In the genomic region with DNA sequence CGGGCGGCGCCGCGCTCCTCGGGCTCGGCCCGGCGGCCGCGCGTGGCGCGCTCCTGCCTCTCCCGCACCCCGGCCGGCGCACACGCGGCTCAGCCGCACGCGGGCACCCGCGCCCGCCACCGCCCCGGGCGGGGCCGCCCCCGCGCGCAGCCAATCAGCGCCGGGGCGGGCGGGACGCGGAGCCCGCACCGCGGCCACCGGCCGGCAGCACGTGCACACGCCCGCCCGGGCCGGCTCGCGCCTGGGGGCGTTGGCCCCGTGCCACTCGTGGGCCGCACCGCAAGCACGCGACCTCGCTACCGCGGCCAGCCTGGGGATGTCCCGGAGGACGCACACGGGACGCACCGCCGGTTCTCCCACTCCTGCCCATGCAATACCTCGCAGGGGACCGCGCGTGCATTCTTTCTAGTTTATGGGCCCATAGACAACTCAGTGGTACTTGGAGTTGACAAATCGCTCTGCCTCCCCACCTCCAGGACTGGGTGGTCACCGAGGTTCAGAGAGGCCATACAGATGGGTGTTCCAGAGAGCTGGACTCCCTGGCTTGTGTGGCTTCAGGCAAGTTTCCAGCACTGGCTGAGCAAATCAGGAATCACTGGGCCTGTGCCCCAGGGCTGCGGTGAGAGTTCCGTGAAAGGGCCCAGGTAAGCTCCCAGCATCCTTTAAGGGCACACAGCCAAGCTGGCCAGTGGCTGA, we compare ENCODE assay signal across 9 mouse cellular contexts. TPM values are rescaled to one million over a fixed set of nuclear protein-coding genes. Genes with fewer than 3 reads are reported as not detected.
A peak's percentile ranks its signal among the peaks of the same experiment; 100 is the strongest.
DNase-seq lines count a peak whose midpoint lies in the region; ATAC-seq and TF ChIP-seq lines count a peak whose summit lies in the region.
"Had no signal": no experiment of that assay in that cellular context is flagged by ENCODE, and none has a peak within 500 bp of the region (broad histone marks: within the 10 kb centered on the region; RNA-seq: fewer than 3 reads in every experiment).

Epha8 (minus strand) TSS at position 66 of the 696 bp plus-strand sequence.

- H3K4me1 ChIP-seq in heart, embryonic 15.5 days (replicated peaks), result peaks cover 7% of the 10 kb centered on the region
- H3K4me1 ChIP-seq in embryonic facial prominence, embryonic 10.5 days, result peaks cover 39% of the 10 kb centered on the region
- peaks cover 27% of the 10 kb centered on the region for H3K4me1 ChIP-seq in olfactory bulb, adult 2 months (ENCODE audit: control insufficient read depth, insufficient read depth, low read length)

- no peak within 1 kb of the TSS for H3K27ac ChIP-seq in heart, embryonic 15.5 days
- H3K27ac ChIP-seq in embryonic facial prominence, embryonic 10.5 days (replicated peaks), result no peak within 1 kb of the TSS
- H3K27ac ChIP-seq in olfactory bulb, adult 2 months (ENCODE audit: insufficient read depth, low read depth, low read length), result no peak within 1 kb of the TSS

- H3K36me3 ChIP-seq in heart, embryonic 15.5 days, result no peaks in the 10 kb centered on the region
- no peaks in the 10 kb centered on the region for H3K36me3 ChIP-seq in embryonic facial prominence, embryonic 10.5 days (replicated peaks)

- no peak for TF ChIP-seq CTCF in olfactory bulb, adult 2 months (IDR thresholded peaks at IDR 0.05; ENCODE audit: insufficient read depth, low read depth, low read length)

- WGBS in heart, embryonic 15.5 days, result 3% methylated on average over 48 of the region's 75 CpGs
- 5% methylated on average over 75 of the region's 75 CpGs for WGBS in embryonic facial prominence, embryonic 10.5 days
- 13% methylated on average over 75 of the region's 75 CpGs for WGBS in olfactory bulb, adult 2 months

- H3K9me3 ChIP-seq in heart, embryonic 15.5 days (replicated peaks), result no peaks in the 10 kb centered on the region
- no peaks in the 10 kb centered on the region for H3K9me3 ChIP-seq in embryonic facial prominence, embryonic 10.5 days

- H3K4me3 ChIP-seq in heart, embryonic 15.5 days, result peak within 1 kb of the TSS; percentile 42
- H3K4me3 ChIP-seq in embryonic facial prominence, embryonic 10.5 days, result peak within 1 kb of the TSS; percentile 57
- H3K4me3 ChIP-seq in olfactory bulb, adult 2 months (ENCODE audit: insufficient read depth, low read depth, low read length), result peak within 1 kb of the TSS; percentile 54

- H3K9ac ChIP-seq in heart, embryonic 15.5 days, result no peak within 1 kb of the TSS

- TF ChIP-seq POLR2A in olfactory bulb, adult 2 months (IDR thresholded peaks at IDR 0.05; ENCODE audit: insufficient read depth, low read depth, low read length), result no peak

- peak within 1 kb of the TSS; percentile 75 for H3K4me2 ChIP-seq in heart, embryonic 15.5 days

- no peak for ATAC-seq in heart, embryonic 15.5 days (replicated peaks; ENCODE audit: insufficient number of reproducible peaks, insufficient read depth, low FRiP score, low read depth)
- ATAC-seq: Patski had no signal

- intact Hi-C loops in heart, postnatal 25 days (cut with DNase I), result no loop called here
- intact Hi-C loops in left cerebral cortex, postnatal 4 days (cut with DNase I), result no loop called here

- no peak for DNase-seq in heart, postnatal 25 days (ENCODE audit: low spot score)
- DNase-seq in MN1 (ENCODE audit: low spot score), result peak; percentile 55
- DNase-seq in embryonic facial prominence, embryonic 10.5 days (ENCODE audit: low spot score), result no peak
- DNase-seq in left cerebral cortex, postnatal 4 days, result no peak
- no peak for DNase-seq in embryo, embryonic 10 days (ENCODE audit: low spot score)
- no peak for DNase-seq in embryo, embryonic 10.5 days (ENCODE audit: low spot score)

- peaks cover 97% of the 10 kb centered on the region for H3K27me3 ChIP-seq in heart, embryonic 15.5 days
- H3K27me3 ChIP-seq in embryonic facial prominence, embryonic 10.5 days (replicated peaks; ENCODE audit: low read depth, poor library complexity, severe bottlenecking), result peaks cover 96% of the 10 kb centered on the region

RNA-seq across cellular contexts. Expression of gene Epha8, which starts in this region (rescaled TPM):
- 0.04 and 0.08 TPM in 2 replicates for polyA plus RNA-seq in heart, embryonic 15.5 days (2015; fragmentation: Nextera tagmentation; extraction: Ambion mirVana)
- total RNA-seq in heart, postnatal 25 days (2021), result not detected
- polyA plus RNA-seq in embryonic facial prominence, embryonic 10.5 days (2016; fragmentation: Nextera tagmentation; extraction: Ambion mirVana), result 0.88 and 1.1 TPM in 2 replicates
- 10 to 100 TPM; 21.6 to 23.0 TPM for total RNA-seq in left cerebral cortex, postnatal 4 days (2021)
- not detected in 2 replicates for polyA plus RNA-seq in olfactory bulb, adult 2 months (2012; ENCODE audit: insufficient read depth, insufficient read length, low replicate concordance, missing spikeins)
- polyA plus RNA-seq: Patski had no signal

Comparison
In these comparisons a context has a peak if more than half of its experiments do, and no peak if none do; other contexts are left out.
1. RNA of gene Epha8 (total RNA-seq): 21.6 to 23.0 TPM in left cerebral cortex, postnatal 4 days; not detected in heart, postnatal 25 days; every median in the first group is over 10 times any median in the second.
2. Peak in every context shown above with its lines, with median percentiles within 50 percentile points of each other: H3K4me3 ChIP-seq.